Mouse (Mus musculus): Measurements from ENCODE around the gene Unc5a.

Gene Unc5a

GRCm38 (mm10) chr13:54955695-54956471 lies 6.7 kb downstream of the Unc5a start:
- in situ Hi-C loops (cut with MboI): no loop called here

GRCm38 (mm10) chr13:54957281-54957680 lies 8.1 kb downstream of the Unc5a start:
- in situ Hi-C loops (cut with MboI): no loop called here

- in situ Hi-C loops (cut with MboI): no loop called here
These were observed 10.0 kb downstream of the Unc5a start for GRCm38 (mm10) chr13:54959059-54959701.

GRCm38 (mm10) chr13:54959842-54960241 lies 10.6 kb downstream of the Unc5a start:
- in situ Hi-C loops (cut with MboI): no loop called here

GRCm38 (mm10) chr13:54960491-54960890 lies 11.3 kb downstream of the Unc5a start:
- in situ Hi-C loops (cut with MboI): no loop called here

GRCm38 (mm10) chr13:54965256-54965655 lies 16.0 kb downstream of the Unc5a start:
- in situ Hi-C loops (cut with MboI): no loop called here

DNA sequence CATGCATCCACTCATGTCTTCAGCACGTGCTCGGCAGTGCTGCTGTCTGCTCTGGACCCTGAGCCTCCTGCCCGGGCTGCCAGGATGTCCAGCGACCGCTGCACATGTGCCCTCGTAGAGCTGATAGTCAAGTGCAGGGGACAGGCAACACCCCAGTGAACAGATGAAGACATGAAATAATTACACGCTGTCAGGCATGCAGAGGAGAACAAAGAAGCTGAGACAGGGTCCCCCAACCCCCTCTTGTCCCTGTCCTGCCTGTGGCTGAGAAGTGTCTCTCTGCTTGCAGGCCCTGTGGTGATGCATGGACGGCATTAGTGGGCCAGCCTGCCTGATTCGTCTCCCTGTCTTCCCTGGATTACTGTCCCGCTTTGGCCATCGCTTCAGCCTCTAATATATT lies 18.3 kb downstream of the Unc5a start:
- in situ Hi-C loops (cut with MboI): no loop called here

DNA sequence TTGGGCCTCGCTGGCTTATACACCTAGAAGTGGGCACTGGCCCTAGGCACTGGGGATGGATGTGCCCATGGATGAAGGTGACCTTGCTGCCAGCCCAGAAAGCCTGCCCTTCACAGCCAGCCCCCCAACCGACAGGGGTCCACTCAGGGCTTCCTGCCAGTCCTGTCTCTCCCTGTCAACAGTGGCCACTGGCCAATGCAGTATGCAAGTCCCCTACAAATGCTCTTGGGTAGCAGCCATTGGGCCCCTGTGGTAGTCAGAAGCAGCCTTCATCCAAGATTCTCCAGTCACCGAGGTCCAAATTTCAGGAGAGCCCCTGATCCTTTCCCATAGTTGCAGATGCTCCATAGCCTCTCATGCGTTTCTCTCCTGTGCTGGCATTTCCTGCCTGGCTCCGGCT lies 19.4 kb downstream of the Unc5a start:
- in situ Hi-C loops (cut with MboI): no loop called here

DNA sequence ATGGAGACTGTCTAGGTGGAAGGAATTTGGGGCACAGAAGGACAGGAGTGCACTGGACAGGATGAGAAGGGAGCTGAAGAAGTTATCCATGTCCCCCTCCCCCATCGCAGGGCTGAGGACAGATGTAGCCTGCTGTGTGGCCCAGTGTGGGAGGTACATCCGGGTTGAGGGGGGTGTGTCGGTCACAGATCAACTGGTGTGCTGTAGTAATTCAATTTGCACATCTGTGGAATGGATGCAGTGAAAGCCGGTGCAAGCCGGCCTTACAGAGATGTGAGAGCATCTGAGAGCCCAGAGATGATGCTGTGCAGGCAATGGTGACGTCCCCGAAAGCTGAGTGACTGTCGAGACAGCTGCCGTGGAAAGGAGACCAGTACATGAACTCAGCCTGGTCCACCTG lies 20.3 kb downstream of the Unc5a start:
- in situ Hi-C loops (cut with MboI): no loop called here

DNA sequence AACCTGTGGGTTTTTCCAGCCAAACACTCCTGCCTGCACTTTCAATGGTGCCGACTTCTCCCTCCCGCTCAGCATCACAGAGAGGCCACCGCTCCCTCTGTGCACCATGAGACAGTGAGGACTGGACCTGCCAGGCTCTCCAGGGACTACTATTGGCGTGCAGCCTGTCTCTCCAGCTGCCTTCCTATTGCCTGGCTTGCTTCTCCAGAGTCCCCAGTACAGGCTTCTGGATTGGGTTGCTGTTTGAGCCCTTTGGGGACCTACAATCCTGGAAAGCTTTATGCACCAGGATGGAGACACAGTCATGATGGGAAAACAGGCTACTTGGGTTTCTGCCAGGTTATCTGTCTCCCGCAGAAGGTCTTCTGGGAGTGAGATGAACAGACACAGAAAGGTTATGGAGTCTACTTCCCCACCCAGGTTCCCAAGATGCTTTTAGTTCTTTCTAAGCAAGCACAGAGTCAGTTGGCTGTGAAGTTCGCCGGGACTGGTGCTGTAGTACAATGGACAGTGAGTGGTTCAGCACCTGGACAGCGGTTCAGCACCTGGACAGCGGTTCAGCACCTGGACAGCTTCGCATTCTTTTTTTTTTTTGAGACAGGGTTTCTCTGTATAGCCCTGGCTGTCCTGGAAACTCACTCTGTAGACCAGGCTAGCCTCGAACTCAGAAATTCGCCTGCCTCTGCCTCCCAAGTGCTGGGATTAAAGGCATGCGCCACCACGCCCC lies 21.5 kb downstream of the Unc5a start:
- in situ Hi-C loops (cut with MboI): no loop called here

DNA sequence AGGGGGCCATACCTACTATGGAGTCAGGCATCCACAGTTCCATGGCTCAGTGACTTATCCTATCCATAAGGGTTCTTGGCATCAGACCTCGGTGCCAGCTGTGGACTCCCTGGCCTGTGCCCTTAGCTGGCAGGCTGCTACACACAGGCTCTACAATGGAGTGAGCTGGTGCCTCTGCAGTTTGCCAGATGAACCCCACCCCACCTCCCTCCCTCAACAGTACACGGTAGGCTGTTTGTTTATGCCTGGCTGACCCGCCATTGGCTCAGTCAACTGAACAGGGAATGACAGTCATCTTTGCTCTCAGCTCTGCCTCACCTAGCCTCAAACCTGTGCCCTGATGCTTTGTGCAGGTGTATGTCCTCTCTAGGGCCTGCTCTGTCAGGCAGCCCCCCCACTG lies 26.3 kb downstream of the Unc5a start:
- in situ Hi-C loops (cut with MboI): no loop called here

GRCm38 (mm10) chr13:54978804-54979203 lies 29.6 kb downstream of the Unc5a start:
- in situ Hi-C loops (cut with MboI): no loop called here

GRCm38 (mm10) chr13:54980957-54981356 lies 31.7 kb downstream of the Unc5a start:
- in situ Hi-C loops (cut with MboI): no loop called here

DNA sequence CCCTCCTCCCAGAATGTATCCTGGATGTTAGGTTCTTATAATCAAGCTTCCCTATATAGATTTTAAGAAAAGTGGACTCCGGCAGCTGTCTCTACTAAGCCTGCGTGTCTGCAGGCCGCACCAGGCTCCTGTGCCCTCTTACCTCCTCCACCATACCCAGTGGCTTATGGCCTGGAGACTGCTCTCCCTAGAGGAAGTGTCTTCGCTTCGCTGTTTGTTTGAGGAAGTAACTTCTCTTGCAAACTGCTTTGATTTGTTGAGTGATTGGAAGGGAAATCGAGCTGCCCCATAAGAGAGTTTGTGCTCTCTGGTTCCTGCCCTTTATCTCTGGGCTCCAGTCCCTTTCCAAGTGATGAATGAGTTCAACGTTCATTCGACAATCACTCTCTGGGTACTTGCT lies 33.8 kb downstream of the Unc5a start:
- in situ Hi-C loops (cut with MboI): no loop called here

GRCm38 (mm10) chr13:54983614-54984013 lies 34.4 kb downstream of the Unc5a start:
- in situ Hi-C loops (cut with MboI): no loop called here

GRCm38 (mm10) chr13:54987405-54987804 lies 38.2 kb downstream of the Unc5a start:
- in situ Hi-C loops (cut with MboI): no loop called here

GRCm38 (mm10) chr13:54988181-54988760 lies 39.1 kb downstream of the Unc5a start:
- in situ Hi-C loops (cut with MboI): no loop called here

- in situ Hi-C loops (cut with MboI): no loop called here
These were observed 43.0 kb downstream of the Unc5a start for GRCm38 (mm10) chr13:54992215-54992614.

DNA sequence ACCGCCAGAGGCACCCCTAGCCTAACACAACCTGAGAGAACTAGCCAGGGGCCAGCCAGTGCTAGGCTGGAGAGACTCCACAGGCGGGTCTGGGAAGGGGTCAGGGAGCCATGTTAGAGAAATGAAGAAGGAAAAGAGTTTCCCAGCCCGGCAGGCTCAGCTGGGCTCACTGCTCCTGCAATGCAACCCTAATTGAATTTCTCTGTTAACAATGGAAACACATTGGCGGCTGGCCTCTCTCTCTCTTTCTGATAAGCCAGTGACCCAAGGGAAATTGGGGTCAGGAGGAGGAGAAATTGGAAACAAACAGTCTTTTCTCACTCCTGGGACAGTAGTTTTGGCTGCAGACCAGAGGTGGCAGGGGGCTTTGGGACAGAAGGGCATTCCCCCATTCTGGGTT lies 45.4 kb downstream of the Unc5a start:
- in situ Hi-C loops (cut with MboI): no loop called here

- in situ Hi-C loops (cut with MboI): no loop called here
These were observed 46.0 kb downstream of the Unc5a start for GRCm38 (mm10) chr13:54995161-54995560.

- in situ Hi-C loops (cut with MboI): no loop called here
These were observed 48.4 kb downstream of the Unc5a start for GRCm38 (mm10) chr13:54997568-54997967.

DNA sequence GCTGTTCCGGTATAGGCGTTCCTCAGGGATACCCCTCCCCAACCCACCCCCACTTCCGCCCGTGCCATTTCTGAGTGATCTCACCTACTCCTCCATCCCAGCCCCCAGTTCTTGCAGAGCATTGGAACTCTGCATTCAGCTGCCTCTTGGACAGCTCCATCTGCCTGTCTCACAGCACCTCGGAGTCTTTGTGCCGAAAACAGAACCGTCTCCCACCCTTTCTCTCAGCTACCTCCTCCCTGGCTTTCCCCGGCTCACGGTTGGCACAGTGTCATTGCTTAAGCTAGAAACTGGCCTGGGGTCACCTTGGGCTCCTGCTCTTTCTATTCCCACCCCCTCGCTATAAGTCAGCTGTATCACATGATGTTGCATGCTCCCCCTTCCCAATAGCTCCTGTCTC lies 51.2 kb downstream of the Unc5a start:
- in situ Hi-C loops (cut with MboI): no loop called here

DNA sequence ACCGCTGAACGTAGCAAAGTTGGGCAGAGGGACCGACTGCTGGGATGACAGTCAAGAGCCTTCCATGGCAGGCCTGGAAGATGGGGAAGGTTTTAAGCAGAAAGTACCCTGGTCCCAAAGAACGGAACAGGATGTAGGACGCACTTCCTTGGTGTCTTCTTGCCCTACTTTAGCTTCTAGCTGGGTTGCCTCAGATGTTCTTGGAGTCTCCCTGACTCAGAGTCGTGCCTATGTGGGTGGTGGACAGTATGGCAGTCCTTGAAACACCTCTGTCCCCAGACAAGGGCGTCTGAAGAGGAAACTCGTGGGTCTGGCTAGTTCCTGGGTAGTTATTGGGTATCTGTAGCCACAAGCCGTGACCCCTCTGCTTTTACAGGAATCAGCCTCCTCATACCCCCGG lies 52.9 kb downstream of the Unc5a start:
- in situ Hi-C loops (cut with MboI): no loop called here
